Mouse (Mus musculus) layer of hippocampus, adult 18-20 months (tissue): ENCODE data around the gene St3gal5. TPM values are rescaled to one million over a fixed set of nuclear protein-coding genes. Genes with fewer than 3 reads are reported as not detected.

Experiments
- DNase-seq, 2 experiments: peaks; one replicate each; pipeline ENCODE4 v3.0.0; 2022; ENCODE audit warnings: low spot score in 2 of 2
- total RNA-seq, 2 experiments: library from RNA; stranded (reverse); gene quantifications; 2 replicates each; pipeline ENCODE4 v1.2.3; 2021

Gene St3gal5
- total RNA-seq, 2 experiments from 2014 or later, result 105 to 108 TPM

GRCm38 (mm10) chr6:72096669-72097068, 723 bp upstream of the St3gal5 start:
- no peak for DNase-seq

DNA sequence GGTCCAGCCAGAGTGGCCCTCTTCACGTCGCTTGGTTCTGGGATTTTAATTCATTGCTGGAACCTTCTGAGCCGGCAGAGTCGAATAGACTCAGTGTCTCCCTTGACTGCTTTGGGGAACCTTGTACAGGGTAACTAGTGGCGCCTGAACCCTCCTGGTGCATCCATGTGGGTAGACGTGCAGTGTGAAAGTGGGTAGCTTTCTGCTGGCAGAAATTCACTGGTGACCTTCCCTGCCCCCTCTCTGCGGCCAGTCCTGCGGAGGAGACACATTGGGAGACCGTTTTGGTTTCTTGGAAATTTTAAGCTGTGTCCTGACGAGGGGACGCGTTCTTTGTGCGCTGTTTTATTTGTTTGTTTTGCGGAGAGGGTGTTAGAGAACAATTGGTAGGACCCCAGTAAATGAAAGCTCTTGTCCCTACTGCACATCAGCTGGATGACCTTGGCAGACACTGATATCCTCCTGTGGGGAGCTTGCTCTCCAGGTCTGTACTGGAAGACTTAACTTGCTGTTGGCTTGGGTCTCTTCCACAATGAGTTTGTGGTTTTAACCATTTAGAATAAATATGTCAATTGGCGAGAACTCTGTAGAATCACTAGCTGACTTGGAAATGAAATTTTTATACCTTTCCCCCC, 746 bp downstream of the St3gal5 start:
- no peak for DNase-seq

- no peak for DNase-seq
Observed at GRCm38 (mm10) chr6:72098691-72099090, 1.3 kb downstream of the St3gal5 start.

DNA sequence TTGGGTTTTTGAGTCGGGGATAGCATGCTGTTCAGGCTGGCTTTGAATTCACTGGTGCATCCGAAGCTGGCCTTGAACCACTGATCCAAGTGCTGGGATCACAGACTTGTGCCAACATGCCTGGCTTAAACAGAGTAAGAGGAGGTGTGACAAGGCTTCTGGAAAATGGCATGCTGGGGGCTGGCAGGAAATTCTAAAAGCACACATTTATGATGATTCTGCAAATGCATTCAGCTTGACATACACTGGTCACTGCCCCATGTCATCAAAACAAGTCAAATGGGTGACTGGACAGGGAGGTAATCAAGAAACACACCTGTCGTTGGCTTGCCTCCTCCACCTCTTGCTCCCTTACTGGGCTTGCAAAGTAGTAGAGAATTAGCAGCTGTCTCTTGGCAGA, 1.9 kb downstream of the St3gal5 start:
- DNase-seq, result no peak

DNA sequence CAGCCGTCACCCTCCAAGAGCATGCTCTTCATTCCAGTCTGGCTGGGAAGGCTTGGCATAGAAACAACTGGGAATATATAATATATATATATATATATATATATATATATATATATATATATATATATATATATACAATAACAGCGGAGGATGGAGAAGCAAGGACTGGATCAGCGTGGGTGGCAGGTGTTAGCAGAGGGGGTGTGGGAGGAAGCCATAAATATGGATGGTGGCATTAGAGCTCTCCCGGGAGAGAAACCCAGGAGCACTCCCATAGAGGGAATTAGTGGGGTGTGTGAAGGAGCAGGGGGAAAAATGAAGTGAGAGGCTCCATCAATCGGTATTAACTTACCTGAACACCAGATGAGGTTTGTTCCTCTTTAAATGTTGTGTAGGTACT, 2.8 kb downstream of the St3gal5 start:
- no peak for DNase-seq

GRCm38 (mm10) chr6:72100939-72101338, 3.5 kb downstream of the St3gal5 start:
- no peak for DNase-seq

GRCm38 (mm10) chr6:72101386-72101785, 4.0 kb downstream of the St3gal5 start:
- no peak for DNase-seq

DNA sequence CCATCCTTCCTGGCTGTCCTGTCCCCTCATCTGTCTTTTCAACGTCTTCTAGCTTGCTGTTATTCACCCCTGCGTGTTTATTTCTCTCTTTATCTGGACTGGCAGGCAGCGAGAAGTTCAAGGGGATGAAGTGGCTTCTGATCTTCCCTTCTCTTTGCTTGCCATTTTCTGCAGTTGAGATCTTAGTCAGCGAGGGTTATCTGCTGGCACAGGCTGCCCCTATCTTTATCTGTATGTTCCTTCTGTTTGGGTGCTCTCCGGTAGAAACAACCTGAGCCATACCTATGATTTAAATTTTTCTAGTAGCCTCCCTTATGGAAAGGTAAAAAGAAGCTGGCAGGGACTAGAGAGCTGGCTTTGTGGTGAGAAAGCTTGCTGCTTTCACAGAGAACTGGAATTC, 4.7 kb downstream of the St3gal5 start:
- no peak for DNase-seq

DNA sequence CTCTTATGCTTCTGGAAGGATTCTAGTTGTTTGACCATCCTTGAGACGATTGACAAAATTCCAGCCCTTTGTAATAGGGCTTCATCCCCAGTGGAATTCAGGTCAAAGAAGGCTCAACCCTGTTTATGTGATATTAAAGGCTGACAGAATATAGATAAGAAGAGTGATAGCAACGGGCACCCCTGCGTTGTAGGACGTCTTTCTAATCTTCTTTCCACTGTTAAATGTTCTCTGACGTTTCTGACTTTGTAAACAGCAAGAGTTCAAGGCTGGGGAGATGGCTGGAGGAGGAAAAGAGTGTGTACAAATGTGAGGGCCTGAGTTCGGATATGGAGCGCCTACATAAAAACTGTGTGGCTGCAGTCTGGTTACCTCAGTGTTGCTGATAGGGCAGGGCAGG, 7.1 kb downstream of the St3gal5 start:
- no peak for DNase-seq

DNA sequence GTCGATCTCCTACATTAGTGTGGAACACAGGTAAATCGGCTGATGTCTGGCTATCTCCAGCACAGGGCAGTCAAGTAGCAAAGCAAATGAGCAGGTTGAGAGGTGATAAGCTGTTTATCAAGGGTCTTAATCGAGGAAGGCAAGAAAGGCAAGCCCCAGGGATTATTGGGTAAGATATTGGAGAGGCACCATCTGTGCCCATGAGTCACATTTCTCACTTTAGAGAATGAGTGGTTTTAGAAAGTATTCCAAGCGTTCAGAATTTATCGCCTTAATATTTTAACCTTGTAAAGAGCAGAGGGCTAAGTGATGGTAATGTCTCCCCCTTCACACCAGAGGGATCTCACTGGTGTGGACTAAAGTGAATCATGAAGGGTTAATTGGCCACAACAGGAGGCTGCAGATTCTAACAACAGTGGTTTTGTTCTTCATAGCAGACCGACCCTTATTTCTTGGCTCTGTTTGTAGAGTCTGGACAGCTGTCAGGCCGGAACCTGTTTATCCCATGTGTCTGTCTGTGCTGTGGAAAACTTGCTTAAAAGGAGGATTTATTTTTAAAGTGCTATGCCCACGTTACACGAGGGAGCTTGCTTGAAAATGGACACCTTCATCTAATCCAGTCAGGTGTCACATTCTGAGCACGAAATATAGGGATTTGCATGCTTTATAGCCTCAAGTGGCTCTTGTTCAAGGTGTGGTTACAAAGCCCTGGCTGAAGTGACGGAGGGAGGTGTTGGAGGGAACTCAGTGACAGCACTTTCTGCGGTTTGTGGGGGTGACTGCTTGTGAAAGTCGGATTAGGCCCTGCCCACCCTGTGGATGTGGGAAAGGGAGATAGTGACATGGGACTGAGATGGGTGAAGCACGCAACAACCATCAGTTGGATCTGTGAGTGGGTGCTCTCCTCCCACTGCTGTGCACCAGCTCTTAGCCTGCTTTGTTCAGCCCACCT, 11.8 kb downstream of the St3gal5 start:
- peak in 1 of 2 experiments; percentile 61 for DNase-seq

DNA sequence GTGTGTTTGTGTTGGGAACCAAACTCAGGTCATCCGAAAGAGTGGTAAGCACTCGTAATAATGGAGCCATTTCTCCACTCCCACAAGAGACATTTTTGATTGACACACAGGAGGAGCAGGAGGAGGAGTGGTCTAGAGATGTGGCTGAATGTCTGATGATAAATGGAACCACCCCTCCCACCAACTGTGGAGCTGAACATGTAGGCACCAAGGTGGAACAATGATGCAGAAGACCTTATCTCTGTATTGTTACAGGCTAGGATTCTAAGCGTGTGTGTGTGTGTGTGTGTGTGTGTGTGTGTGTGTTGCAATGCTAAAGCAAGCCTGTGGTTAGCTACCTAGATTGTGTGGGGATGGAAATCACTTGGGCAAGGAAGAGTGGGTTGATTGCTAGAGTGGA, 13.2 kb downstream of the St3gal5 start:
- DNase-seq, result no peak

- DNase-seq, result peak in 1 of 2 experiments; percentile 40
Observed at GRCm38 (mm10) chr6:72112575-72112974, 15.2 kb downstream of the St3gal5 start.

DNA sequence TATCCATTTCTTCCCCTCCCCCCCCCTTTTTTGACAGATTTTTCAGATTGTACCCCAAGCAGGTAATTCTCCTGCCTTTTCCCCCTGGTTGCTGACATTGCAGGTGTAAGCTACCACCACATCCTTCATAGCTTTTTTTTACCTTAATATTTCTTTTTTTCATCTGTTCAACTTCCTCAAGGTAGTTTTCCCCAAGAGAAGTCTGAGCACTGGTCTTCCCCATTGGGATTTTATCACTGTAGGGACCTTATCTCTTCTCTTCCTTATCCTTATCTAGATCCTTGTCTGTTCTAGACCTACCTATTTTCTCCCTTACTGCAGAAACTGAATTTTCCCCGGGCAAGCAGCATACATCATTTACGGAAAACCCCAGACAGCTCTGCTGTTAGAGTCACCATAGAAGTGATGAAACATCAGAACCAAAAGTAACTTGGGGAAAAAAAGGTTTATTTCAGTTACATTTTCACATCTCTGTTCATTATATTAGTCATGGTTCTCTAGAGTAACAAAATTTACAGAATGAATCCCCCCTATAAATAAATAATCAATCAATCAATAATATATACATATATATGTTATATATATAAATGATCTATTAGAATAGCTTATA, 15.8 kb downstream of the St3gal5 start:
- no peak for DNase-seq

DNA sequence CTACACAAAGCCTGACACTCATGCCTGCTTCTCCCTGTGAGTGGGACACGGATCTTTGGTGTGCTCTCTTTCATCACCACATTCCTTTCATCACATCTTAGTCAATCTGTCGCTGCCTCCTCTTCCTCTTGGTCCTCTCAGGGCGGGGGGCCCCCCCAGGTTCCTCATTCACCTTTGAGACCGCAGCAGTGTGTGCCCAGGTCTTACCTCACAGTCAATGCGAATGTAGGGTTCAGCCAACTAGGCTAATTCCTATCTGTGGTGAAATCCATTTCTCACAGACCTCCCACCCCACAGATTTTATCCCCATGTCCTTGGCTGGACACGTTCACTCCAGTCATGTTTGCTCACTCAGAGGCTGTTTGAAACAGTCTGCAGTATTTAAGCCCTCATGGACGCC, 17.5 kb downstream of the St3gal5 start:
- no peak for DNase-seq

- no peak for DNase-seq
Observed at GRCm38 (mm10) chr6:72117322-72117968, 20.1 kb downstream of the St3gal5 start.

- no peak for DNase-seq
Observed at GRCm38 (mm10) chr6:72119870-72120269, 22.5 kb downstream of the St3gal5 start.

DNA sequence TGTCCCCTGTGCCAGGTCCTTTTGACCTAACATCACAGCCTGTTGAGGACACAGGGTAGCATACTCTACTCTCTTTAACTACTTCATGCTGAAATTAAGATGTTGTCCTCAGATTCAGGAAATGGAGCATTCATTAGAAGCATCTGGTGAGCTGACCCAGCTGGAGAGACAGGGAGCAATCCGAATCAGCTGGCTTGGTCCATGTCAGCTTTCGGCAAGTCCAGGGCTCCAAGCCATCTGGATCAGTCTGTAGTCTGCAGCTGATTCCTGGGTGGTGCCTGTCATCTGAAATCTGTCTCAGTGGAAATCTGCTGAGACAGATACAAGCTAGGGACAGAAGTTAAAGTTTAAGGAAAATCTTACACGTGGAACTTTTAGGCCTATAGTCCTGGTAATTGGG, 23.9 kb downstream of the St3gal5 start:
- no peak for DNase-seq

DNA sequence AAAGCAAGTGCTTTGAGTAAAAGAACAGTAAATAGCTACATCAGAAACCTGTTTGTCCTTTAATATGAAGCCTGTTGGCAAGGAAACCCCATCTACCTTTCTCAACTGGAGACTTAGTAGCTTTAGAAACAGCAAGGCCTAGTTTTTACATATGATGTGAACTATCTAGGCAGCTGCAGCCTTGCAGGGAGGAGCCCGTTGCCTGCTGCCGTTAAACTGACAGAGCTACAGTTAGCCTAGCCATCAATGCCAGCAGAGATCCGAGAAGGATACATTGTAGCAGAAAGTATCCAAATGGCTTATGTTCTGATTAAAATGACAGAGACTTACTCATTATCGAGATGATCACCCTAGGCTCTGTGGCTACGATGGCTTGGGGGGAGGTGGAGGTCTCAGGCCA, 25.1 kb downstream of the St3gal5 start:
- no peak for DNase-seq

GRCm38 (mm10) chr6:72124315-72125103, 27.1 kb downstream of the St3gal5 start:
- no peak for DNase-seq

DNA sequence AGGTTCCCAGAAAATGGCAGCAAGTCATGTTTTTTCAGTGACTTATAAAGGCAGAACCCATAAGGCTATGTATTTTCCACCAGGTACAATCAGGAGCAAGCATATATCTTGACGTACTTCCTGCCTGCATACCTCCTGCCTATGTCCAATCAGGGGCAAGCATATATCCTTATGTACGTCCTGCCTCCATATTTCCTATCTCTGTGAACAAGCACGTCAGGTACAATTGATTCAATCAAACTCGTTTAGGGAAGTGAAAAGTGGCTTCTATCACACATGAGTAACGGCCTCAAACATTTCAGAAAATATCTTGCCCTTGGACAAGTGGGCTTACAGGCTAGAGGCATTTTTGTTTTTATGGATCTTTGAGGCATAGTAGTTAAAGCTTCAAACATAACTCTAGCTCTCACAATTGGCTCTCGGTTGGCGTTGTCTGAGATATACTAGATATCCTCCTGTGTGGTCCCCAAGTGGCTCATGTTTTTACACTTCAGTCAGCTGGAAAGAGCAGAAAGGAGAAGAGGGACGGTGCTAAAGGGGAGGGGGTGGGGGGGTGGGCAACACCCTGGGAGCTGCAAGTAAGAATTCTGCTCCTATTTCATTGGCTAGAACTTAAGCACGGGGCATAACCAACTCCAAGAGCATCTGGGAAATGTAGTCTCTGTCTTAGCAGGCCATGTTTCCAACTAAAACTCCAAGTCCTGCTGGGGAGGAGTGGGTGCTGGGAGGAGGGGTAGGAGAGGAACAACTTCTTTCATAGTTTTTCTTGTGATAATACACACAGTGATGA, 28.9 kb downstream of the St3gal5 start:
- no peak for DNase-seq
